Mouse (Mus musculus): Measurements from ENCODE around the gene 1700016K19Rik. TPM values are rescaled to one million over a fixed set of nuclear protein-coding genes. Genes with fewer than 3 reads are reported as not detected.

The 1700016K19Rik gene
- total RNA-seq (2014; fragmentation: Nextera tagmentation): not detected in 2 replicates
- not detected in 2 replicates for total RNA-seq (2017)

DNA sequence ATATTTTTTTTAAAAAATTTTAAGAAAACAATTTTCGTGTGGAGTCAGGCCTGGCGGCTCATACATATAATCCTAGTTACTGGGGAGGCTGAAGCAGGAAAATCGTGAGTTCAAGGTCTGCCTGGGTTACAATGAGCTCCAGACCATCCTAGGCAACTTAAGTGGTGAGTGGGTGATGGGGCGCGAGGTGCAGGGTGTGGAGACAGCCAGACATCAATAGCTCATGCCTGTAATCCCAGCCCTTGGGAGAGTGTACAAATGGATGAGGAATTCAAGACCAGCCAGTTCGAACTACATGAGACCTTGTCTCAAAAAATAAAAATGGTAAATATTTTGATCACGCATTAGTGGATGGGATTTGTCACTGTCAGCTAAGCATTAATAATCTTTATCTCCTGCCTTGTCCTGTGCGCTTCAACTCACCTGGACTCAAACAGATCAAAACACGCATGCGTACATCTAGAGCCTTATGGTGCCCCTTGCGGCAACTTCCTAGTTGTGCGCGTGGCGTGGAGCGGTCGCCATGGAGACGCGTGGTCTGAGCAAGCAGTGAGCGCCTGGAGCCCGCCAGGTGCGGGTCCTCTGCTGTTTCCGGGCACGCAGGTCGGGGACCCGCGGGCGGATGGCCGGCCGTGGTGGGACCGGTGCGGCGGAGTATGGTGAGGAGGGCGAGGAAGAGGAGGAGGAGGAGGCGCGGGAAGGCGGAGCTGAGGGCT lies at the start of gene 1700016K19Rik:
1700016K19Rik (plus strand) TSS at position 473 of the 716 bp plus-strand sequence.
- ATAC-seq (replicated peaks; ENCODE audit: poor library complexity, severe bottlenecking): peak; percentile 95

- ATAC-seq (replicated peaks; ENCODE audit: poor library complexity, severe bottlenecking): no peak
These were observed 49.3 kb upstream of the 1700016K19Rik start for GRCm38 (mm10) chr11:75950459-75950858.

DNA sequence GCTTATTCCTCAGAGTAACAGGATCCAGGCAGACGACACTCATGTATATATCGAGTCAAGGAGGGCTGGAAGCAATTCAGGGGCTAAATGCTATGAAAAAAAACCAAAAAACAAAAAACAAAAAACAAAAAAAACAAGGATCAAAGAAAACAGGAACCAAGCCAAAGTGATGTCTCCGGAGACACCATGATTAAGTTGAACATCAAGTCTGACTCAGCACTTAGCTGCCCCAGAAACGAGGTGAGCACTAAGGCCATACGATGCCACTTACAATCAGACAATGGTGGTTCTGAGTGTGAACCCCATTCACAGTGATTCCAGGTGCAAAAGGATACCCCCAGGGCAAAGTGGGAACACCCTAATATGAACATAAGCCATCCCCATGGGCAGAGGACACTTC lies 47.8 kb upstream of the 1700016K19Rik start:
- no peak for ATAC-seq (replicated peaks; ENCODE audit: poor library complexity, severe bottlenecking)

DNA sequence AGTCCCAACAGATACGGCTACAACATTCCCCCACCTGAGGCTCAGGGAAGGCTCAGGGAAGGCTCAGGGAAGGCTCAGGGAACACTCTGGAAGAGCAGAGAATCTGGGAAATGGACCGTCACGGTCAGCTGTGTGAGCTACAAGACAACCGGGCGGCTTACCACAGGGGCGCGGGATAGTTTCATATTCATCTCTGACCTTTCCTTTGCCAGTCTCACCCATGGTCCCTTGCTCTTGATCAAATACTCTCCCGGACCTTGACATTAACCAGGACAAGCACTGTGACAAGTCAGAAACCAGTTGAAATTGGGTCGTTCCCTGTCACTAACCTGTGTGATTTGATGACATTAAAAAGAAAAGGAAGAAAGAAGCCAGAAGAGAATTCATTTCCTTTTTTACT lies 44.8 kb upstream of the 1700016K19Rik start:
- ATAC-seq (replicated peaks; ENCODE audit: poor library complexity, severe bottlenecking): no peak

GRCm38 (mm10) chr11:75956651-75957050 lies 43.1 kb upstream of the 1700016K19Rik start:
- ATAC-seq (replicated peaks; ENCODE audit: poor library complexity, severe bottlenecking): no peak

DNA sequence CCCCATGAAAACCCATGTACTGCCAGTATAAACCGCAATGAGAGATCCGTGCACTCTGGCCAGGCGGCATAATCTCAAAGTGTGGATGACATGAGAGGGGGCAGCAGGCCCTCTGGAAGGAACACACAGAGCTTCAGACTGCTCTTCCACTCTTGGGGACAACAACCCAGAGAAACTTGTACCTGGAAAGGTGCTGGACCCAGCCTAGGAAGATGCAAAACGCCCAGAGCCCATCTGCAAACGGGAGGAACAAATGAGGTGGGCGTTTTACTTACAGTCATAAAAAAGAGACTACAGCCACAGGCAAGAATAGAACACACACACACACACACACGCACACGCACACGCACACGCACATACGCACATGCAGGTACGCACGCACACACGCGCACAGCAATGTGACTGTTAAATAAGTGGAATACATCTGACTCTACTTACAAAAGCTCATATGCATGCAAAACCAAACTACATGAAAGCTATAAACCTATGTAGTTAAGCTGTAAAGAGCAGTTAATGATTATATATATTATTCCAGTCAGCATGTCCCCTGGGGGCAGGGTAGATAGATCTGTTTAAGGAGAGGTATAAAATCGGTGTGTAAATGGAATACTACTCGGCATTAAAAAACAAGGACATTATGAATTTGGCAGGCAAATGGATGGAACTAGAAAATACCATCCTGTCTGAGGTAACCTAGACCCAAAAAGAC lies 42.4 kb upstream of the 1700016K19Rik start:
- no peak for ATAC-seq (replicated peaks; ENCODE audit: poor library complexity, severe bottlenecking)

DNA sequence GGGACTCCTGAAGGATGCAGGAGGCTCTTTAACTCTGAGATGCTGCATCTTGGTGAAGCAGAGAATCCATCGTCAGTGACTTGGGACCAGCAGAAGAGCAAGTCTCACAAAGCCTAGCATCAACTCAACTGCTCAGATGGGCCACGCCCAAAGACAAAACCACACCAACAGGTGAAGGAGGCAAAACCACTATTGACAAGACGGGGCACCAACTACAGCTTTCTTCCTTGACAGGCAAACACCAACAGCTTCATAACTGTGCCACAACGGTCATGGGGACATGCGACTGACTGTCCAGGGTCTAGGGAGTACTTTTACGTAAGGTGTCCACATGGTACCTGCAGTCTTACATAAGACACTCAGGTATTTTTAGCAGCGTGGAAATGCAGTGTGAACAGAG lies 37.9 kb upstream of the 1700016K19Rik start:
- ATAC-seq (replicated peaks; ENCODE audit: poor library complexity, severe bottlenecking): no peak

DNA sequence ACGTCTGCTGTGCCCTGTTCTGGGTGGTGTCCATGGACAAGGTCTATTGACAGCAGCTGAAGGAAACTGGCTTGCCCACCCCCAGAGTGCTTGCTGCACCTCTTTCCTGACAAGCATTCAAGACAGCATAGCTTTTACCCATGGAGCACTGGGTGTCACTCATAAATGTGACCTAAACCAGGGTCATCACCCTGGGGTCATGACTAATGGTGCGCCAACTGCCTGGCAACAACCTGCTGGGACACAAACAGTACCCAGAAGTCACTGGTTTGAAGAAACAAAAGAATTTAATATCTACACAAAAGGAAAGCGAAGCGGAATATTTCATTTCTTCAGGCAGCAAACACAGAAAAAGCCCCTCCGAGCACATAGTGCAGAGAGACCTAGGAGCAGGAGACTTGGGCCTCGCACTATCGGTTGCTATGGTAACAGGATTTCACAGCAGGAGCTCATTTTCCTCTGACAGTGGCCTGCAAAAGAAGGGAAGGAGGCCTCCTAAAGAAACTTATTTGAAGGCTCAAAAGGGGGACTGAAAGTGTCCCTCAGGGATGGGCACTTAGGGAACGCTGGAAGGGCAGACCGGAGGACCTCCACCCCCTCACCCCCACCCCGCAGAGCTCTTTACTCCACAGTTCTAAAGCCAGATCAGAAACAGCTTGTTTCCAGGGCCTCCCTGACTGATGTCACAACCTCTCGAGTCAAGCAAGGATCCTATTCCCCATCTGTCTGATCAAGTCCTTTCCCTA lies 35.8 kb upstream of the 1700016K19Rik start:
- ATAC-seq (replicated peaks; ENCODE audit: poor library complexity, severe bottlenecking): no peak

- ATAC-seq (replicated peaks; ENCODE audit: poor library complexity, severe bottlenecking): no peak
These were observed 35.3 kb upstream of the 1700016K19Rik start for GRCm38 (mm10) chr11:75964476-75964730.

GRCm38 (mm10) chr11:75965674-75966400 lies 33.9 kb upstream of the 1700016K19Rik start:
- 0 out of 2 replicates have a peak, but pooled peaks have one; percentile 3 for ATAC-seq (replicated peaks; ENCODE audit: poor library complexity, severe bottlenecking)

DNA sequence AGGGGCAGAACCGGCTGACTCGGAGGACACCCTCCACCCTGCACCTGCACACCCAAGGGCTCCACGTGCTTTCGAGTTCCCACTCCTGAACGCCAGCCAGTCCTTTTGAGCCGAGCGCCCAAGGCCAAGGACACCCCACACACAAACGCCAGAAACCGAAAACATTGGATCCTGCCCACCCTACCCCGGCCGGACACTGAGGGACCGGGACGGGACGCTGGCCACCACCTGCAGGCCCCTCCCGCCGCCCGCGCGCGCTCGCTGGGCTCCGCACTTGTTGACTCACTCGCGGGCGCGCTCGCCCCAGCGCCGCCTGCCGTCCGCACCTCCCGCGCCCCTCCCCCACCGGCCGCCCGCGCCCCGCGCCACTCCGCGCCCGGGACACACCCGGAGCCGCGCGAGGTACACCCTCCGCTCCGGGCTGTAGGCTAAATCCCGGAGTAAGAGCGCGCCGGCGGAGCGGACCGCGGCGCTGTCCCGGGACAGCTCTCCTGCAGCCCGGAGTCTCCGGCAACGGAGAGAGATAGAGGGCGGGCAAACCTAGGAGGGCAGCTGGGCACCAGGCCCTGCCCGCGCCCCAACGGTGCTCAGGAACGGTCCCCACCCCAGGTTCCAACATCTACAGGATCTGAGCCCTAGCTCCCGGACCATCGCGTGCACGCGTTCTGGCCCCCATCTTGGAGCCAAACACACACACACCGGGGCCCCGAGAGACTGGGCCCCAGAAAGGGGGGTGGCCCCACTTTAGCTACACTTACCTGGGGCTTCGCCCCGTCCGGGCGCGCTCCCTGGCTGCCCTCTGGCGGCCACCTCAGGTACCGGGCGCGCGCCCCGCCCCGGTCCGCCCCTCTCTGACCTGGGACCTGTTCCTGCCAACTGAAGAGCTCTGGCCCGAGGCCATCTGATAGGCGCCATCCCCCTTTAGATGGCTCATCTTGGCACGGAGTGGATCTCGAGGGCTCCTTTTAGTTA lies 33.0 kb upstream of the 1700016K19Rik start:
- ATAC-seq (replicated peaks; ENCODE audit: poor library complexity, severe bottlenecking): peak; percentile 73

GRCm38 (mm10) chr11:75968761-75969160 lies 31.0 kb upstream of the 1700016K19Rik start:
- ATAC-seq (replicated peaks; ENCODE audit: poor library complexity, severe bottlenecking): no peak

DNA sequence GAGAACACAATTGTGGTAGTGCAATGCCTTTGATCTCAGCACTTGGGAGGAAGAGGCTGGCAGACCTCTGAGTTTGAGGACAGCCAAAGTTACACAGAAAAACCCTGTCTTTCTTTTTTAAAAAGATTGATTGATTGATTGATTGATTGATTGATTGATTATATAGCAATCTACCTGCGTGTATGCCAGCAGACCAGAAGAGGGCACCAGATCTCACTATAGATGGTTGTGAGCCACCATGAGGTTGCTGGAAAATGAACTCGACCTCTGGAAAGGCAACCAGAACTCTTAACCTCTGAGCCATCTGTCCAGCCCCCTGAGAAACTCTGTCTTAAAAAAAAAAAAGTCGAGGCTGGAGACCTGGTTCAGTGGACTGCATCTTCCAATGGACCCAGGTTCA lies 29.1 kb upstream of the 1700016K19Rik start:
- no peak for ATAC-seq (replicated peaks; ENCODE audit: poor library complexity, severe bottlenecking)

DNA sequence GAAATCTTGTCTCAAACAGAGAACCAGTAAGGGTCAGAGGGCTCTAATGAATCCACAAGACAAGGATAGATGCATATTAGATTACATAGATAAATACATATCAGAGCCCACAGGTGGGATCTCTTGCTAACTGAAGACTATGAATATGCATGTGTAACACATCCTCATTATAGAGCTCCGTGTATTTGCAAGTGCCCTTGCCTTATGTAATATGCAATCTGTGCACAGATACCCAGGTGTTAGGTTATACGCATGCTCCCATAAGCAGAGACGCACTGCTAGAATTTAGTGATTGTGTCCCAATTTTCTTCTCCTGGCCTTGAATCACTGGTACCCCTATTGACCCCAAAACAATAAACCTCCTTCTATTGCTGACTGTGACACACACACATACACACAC lies 27.5 kb upstream of the 1700016K19Rik start:
- no peak for ATAC-seq (replicated peaks; ENCODE audit: poor library complexity, severe bottlenecking)

- ATAC-seq (replicated peaks; ENCODE audit: poor library complexity, severe bottlenecking): no peak
These were observed 26.7 kb upstream of the 1700016K19Rik start for GRCm38 (mm10) chr11:75972916-75973567.

GRCm38 (mm10) chr11:75973988-75974387 lies 25.7 kb upstream of the 1700016K19Rik start:
- ATAC-seq (replicated peaks; ENCODE audit: poor library complexity, severe bottlenecking): no peak

GRCm38 (mm10) chr11:75976748-75977147 lies 23.0 kb upstream of the 1700016K19Rik start:
- ATAC-seq (replicated peaks; ENCODE audit: poor library complexity, severe bottlenecking): peak; percentile 63

DNA sequence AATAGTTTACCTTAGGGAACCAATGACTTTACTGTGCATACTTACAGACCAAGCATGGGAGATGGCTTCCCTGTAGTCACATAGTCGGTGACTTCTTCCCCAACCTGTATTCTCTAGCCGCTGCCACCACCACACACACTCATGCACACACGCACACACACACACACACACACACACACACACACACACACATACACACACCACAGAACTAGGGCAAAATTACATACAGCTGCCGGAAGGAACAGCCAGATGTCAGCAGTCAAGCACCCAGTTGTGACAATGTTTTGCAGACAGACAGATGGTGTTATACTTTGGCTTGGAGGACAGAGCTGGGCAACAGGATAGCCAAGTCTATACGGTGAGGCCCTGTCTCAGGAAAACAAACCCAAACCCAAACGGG lies 21.7 kb upstream of the 1700016K19Rik start:
- ATAC-seq (replicated peaks; ENCODE audit: poor library complexity, severe bottlenecking): no peak

- ATAC-seq (replicated peaks; ENCODE audit: poor library complexity, severe bottlenecking): no peak
These were observed 19.3 kb upstream of the 1700016K19Rik start for GRCm38 (mm10) chr11:75980413-75980812.

All from granulocyte monocyte progenitor cell, adult 5-6 weeks (primary cell).